Comparison of ENCODE assay signal across 17 mouse cellular contexts in genomic region chr5:12714894-12715293, GRCm38 (mm10).
"Had no signal": no experiment of that assay in that cellular context is flagged by ENCODE, and none has a peak within 500 bp of the region (broad histone marks: within the 10 kb centered on the region; RNA-seq: fewer than 3 reads in every experiment).

No protein-coding gene starts in this region.

- H3K9ac ChIP-seq: liver, embryonic 13.5 days; midbrain, embryonic 12.5 days; midbrain, embryonic 15.5 days; neural tube, embryonic 12.5 days; neural tube, embryonic 15.5 days; stomach, embryonic 15.5 days had no signal

- H3K4me1 ChIP-seq: liver, embryonic 13.5 days; midbrain, embryonic 12.5 days; midbrain, embryonic 15.5 days; neural tube, embryonic 12.5 days; neural tube, embryonic 15.5 days; stomach, embryonic 15.5 days had no signal

- H3K27ac ChIP-seq: kidney, postnatal 0 days; liver, embryonic 13.5 days; midbrain, embryonic 12.5 days; midbrain, embryonic 15.5 days; neural tube, embryonic 12.5 days; neural tube, embryonic 15.5 days; stomach, embryonic 15.5 days had no signal

- H3K36me3 ChIP-seq: liver, embryonic 13.5 days; midbrain, embryonic 12.5 days; midbrain, embryonic 15.5 days; neural tube, embryonic 12.5 days; neural tube, embryonic 15.5 days; stomach, embryonic 15.5 days had no signal

- H3K9me3 ChIP-seq: liver, embryonic 13.5 days; stomach, embryonic 15.5 days had no signal

- ATAC-seq: midbrain, embryonic 15.5 days had no signal

- H3K4me3 ChIP-seq: liver, embryonic 13.5 days; midbrain, embryonic 12.5 days; midbrain, embryonic 15.5 days; neural tube, embryonic 12.5 days; neural tube, embryonic 15.5 days; stomach, embryonic 15.5 days had no signal

- H3K4me2 ChIP-seq: liver, embryonic 13.5 days; midbrain, embryonic 12.5 days; midbrain, embryonic 15.5 days; neural tube, embryonic 12.5 days; neural tube, embryonic 15.5 days; stomach, embryonic 15.5 days had no signal

- H3K27me3 ChIP-seq: liver, embryonic 13.5 days; midbrain, embryonic 12.5 days; midbrain, embryonic 15.5 days; neural tube, embryonic 12.5 days; neural tube, embryonic 15.5 days; stomach, embryonic 15.5 days had no signal

- DNase-seq: kidney, postnatal 36 days; liver, embryonic 13.5 days; lung, adult 2 months; lung, postnatal 14 days; lung, postnatal 4 days; retina, postnatal 1 day; right cerebral cortex, postnatal 25 days; spleen, adult 18-20 months; thymus, adult 2 months; thymus, postnatal 14 days; thymus, postnatal 4 days had no signal
